Mouse (Mus musculus): ENCODE data around the gene Izumo1r. TPM values are rescaled to one million over a fixed set of nuclear protein-coding genes. Genes with fewer than 3 reads are reported as not detected.

Izumo1r gene
- polyA plus RNA-seq, 3 experiments from 2014 or later, result 294 to 1,489 (median 1,424) TPM

DNA sequence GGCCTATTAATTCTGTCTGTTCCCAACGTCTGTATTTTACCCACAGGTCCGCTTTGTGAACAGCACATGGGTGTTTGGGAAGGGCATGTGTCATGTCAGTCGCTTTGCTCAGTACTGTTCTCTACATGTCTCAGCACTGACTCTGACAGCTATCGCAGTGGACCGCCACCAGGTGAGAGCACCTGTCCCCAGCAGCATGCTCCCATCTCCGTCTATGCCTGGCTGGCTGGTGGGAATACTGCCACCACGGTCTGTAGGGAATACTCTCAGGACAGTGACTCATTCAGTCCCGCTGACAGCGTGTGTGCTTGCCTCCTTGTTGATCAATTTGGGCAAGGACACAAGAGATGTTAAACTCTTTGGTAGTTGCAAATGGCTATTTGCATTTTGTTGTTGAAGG is 39.0 kb downstream of the Izumo1r start:
- ATAC-seq, result no peak

- ATAC-seq, result no peak
These were observed 40.6 kb downstream of the Izumo1r start for GRCm38 (mm10) chr9:14863126-14863525.

- peak; percentile 79 for ATAC-seq
These were observed 43.7 kb downstream of the Izumo1r start, which contains the start of gene Gpr83 for GRCm38 (mm10) chr9:14859868-14860639. TSS of gene Gpr83 (plus strand) at chr9:14860210.

- ATAC-seq, result no peak
These were observed 45.0 kb downstream of the Izumo1r start for GRCm38 (mm10) chr9:14858782-14859181.

DNA sequence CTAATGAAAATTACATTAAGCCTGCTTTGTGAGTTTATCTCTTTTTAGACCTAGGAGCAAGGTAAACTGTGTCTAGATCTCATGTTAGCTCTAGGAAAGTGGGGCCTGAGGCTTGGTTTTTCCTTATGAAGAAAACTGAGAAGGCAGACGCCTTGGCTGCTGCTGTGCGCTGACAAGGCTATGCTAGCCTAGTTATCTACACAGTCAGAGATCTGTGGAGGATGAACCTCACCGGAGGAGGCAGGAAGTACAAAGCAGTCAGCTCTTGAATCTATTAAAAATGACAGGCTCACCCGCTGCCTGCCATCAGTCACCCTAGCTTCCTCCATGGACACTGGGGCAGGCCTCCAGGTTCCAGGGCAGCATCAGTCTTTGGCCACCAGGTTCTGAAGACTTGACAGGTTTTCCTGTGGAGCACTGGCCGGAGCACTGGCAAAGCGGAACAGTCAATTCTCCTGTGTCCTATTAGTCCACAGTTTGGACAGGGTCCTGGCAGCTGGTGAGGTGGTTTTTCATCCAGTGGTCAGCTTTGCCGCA is 45.5 kb downstream of the Izumo1r start:
- ATAC-seq, result peak; percentile 33

GRCm38 (mm10) chr9:14856922-14857654 is 46.7 kb downstream of the Izumo1r start:
- ATAC-seq, result peak; percentile 32

GRCm38 (mm10) chr9:14854585-14854984 is 49.2 kb downstream of the Izumo1r start:
- no peak for ATAC-seq

- no peak for ATAC-seq
These were observed 55.3 kb downstream of the Izumo1r start for GRCm38 (mm10) chr9:14848267-14848935.

GRCm38 (mm10) chr9:14846428-14846827 is 57.3 kb downstream of the Izumo1r start:
- ATAC-seq, result peak; percentile 41

DNA sequence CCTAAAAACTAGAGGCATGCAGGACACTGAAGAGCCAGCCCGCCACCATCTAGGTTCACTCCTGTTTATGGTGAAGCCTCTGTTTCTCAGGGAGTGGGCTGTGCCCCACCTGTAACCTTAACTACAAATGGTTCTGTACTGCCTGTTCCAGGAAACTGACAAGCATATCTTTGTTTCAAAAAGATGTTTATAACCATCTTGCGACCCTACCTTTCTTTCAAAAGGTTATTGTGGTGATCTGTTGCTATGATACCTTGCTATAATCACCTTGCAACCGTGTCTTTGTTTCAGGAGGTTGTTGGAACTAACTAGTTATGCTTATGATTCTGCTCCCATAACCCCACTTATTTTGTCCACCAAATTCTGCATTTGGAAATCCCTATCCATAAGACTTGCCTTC is 59.8 kb downstream of the Izumo1r start:
- ATAC-seq, result no peak

DNA sequence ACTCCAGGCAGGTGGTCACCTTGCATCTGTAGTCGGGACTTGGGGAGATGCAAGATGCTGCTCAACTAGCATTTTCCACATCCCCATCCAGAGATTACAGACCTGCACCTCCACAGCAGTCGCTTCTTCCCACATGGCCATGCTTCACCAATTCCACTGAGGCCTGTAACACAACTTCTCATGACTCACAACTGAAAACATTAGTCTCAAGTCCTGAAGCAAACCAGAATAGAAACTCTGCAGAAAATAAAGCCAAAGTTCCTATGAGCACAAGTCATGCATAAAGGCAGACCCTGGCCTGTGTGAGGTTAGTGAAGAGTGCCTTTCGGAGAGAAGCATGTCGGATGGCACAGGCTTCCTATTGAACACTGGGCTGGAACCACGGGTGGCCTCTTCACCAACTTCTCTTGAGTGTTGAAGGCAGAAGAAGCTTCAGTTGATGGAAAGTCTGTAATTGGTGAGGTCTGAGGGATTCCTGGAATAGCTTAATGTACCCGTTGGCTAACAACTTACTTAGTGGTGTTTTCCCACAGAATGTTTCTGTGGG is 60.4 kb downstream of the Izumo1r start:
- ATAC-seq, result no peak

DNA sequence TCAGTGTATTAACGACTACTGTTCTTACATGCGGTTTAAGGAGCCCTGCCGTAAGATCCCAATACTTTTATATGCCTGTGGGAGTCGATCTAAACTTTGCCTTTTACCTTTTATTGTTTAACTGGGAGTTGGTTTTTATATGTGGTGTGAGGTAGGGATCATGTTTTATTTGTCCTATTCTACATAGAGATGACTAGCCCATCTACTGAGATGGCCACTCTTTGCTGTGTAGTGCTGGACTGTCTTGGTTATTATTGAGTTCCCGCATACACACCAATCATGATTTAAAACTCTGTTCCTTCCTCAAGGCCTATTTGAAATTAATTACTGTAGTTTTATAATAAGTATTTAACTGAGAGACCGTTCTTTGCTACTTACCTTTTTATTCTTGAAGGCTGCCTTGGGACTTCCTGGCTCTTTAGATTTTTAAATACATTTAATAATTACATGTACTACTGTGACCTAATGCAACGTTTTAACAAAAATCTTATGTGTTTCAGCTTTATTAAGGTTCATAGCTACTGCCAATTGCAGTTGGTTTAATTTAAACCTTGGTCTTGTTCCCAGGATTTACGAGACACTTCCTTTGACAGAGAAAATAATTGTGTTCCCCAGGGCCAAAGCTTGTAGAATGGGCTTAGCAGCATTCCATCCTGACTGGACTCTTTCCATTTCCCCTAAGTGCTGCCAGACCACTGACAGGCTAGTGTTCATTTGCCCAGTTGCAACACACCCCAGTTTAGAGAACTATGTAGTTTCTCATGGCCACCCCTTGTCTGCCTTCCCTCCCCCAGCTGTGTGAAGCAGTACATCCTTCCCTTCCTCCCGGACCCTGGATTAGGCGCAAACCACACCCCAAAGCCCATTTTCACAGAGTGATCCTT is 61.6 kb downstream of the Izumo1r start:
- no peak for ATAC-seq

DNA sequence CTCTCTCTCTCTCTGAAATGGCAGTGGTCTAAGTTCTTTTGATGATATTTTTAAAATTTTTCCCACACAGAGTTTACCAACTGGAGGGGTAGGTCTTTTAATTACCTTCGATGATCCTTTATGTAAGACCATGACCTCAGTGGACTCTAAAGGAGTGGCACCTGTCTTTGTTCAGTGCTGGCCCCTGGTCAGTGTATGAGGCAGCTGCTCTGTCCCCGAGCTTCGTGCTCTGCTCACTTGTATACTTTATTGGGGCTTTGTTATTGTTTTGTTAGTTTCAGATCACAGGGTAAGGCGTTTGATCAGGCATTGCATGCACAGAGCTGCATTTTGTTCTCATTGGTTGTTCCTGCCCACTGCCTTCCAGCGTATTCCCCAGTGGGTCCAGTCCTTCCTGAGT is 63.8 kb downstream of the Izumo1r start:
- ATAC-seq, result no peak

DNA sequence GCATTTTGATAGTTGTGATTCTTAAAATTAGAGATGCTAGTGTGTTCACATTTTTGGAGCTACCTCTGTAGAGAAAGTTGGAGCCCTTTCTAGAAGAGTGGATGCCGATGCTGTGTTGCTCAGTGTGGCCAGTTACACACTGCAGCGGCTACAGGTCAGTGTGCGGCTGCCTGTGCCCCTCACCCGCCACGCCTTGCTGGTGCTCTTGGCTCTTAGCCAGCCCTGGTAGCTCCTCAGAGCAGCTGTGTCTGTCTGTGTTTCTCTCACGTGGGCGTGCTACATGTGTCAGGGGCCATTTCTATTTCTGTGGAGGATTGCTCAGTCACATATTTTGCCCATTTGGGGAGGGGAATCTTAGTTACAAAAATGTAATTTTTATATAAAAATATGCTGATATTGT is 64.2 kb downstream of the Izumo1r start:
- no peak for ATAC-seq

Other genes starting within 250 kb of the Izumo1r start
- gene Piwil4, start 163.2 kb downstream of the Izumo1r start, polyA plus RNA-seq (2017; shearing (Covaris generic)), result under 1 TPM; 0.21 to 0.45 (median 0.28) TPM
- not detected for gene Fut4, start 151.6 kb downstream of the Izumo1r start, polyA plus RNA-seq (2017; shearing (Covaris generic))
- not detected for gene 1700012B09Rik, start 132.9 kb downstream of the Izumo1r start, polyA plus RNA-seq (2017; shearing (Covaris generic))
- 10 to 100 TPM; 18.3 to 28.9 (median 26.6) TPM for gene Mre11a, start 119.3 kb downstream of the Izumo1r start, polyA plus RNA-seq (2017; shearing (Covaris generic))
- gene Ankrd49, start 119.1 kb downstream of the Izumo1r start, polyA plus RNA-seq (2017; shearing (Covaris generic)), result 10 to 100 TPM; 20.1 to 41.7 (median 29.0) TPM
- gene Gpr83, start 43.7 kb downstream of the Izumo1r start, polyA plus RNA-seq (2017; shearing (Covaris generic)), result 100 to 1,000 TPM in 1 of 3 experiments, 10 to 100 TPM in 1, 1 to 10 TPM in 1; 1.2 to 109 (median 83.0) TPM
- gene Panx1, start 141.5 kb upstream of the Izumo1r start, polyA plus RNA-seq (2017; shearing (Covaris generic)), result 10 to 100 TPM; 21.8 to 27.3 (median 22.6) TPM
- gene Hephl1, start 208.2 kb upstream of the Izumo1r start, polyA plus RNA-seq (2017; shearing (Covaris generic)), result not detected